Mouse (Mus musculus): ENCODE data around the gene Sept14. TPM values are rescaled to one million over a fixed set of nuclear protein-coding genes. Genes with fewer than 3 reads are reported as not detected.

The Sept14 gene
- polyA plus RNA-seq, 1 experiment from 2014 or later: not detected

GRCm38 (mm10) chr5:129730344-129730743, 22.0 kb upstream of the Sept14 start:
- TF ChIP-seq CTCF (IDR thresholded peaks at IDR 0.05; ENCODE audit: low read depth): no peak
- peak; percentile 38 for TF ChIP-seq EP300 (IDR thresholded peaks at IDR 0.05; ENCODE audit: low read depth)
- 0 out of 2 replicates have a peak overlapping the region, but pooled peaks have one; percentile 4 for H3K9ac ChIP-seq (replicated peaks)
- ATAC-seq: peak; percentile 74
- no peaks in the 10 kb centered on the region for H3K9me3 ChIP-seq (ENCODE audit: low read length)
- H3K27me3 ChIP-seq (ENCODE audit: insufficient read depth, low read length): no peaks in the 10 kb centered on the region
- WGBS (ENCODE audit: insufficient replicate concordance): 39% methylated on average over 11 of the region's 11 CpGs
- H3K4me3 ChIP-seq (ENCODE audit: low read depth, low read length): no peak overlapping the region
- peak overlapping the region; percentile 49 for H3K4me2 ChIP-seq (ENCODE audit: low read depth, low read length)
- peak; percentile 74 for DNase-seq
- no peaks in the 10 kb centered on the region; the same call in 1 of the 2 replicates for H3K36me3 ChIP-seq (replicated peaks; ENCODE audit: insufficient read depth, low read length)
- peak overlapping the region; percentile 77 for H3K27ac ChIP-seq (ENCODE audit: low read depth)
- peaks cover 31% of the 10 kb centered on the region for H3K4me1 ChIP-seq (ENCODE audit: insufficient read depth)

GRCm38 (mm10) chr5:129729286-129729685, 21.0 kb upstream of the Sept14 start:
- no peaks in the 10 kb centered on the region for H3K27me3 ChIP-seq (ENCODE audit: insufficient read depth, low read length)
- H3K36me3 ChIP-seq (replicated peaks; ENCODE audit: insufficient read depth, low read length): no peaks in the 10 kb centered on the region; the same call in 1 of the 2 replicates
- H3K9ac ChIP-seq (replicated peaks): 0 out of 2 replicates have a peak overlapping the region, but pooled peaks have one; percentile 28
- H3K4me1 ChIP-seq (ENCODE audit: insufficient read depth): peaks cover 35% of the 10 kb centered on the region
- ATAC-seq: no peak
- WGBS (ENCODE audit: insufficient replicate concordance): 22% methylated on average over 11 of the region's 11 CpGs
- no peak overlapping the region for H3K4me3 ChIP-seq (ENCODE audit: low read depth, low read length)
- H3K4me2 ChIP-seq (ENCODE audit: low read depth, low read length): peak overlapping the region; percentile 49
- H3K27ac ChIP-seq (ENCODE audit: low read depth): peak overlapping the region; percentile 77
- no peaks in the 10 kb centered on the region for H3K9me3 ChIP-seq (ENCODE audit: low read length)
- DNase-seq: peak; percentile 60
- TF ChIP-seq CTCF (IDR thresholded peaks at IDR 0.05; ENCODE audit: low read depth) (no peak), EP300 (IDR thresholded peaks at IDR 0.05; ENCODE audit: low read depth) (no peak)

- no peak overlapping the region; the same call in 1 of the 2 replicates for H3K9ac ChIP-seq (replicated peaks)
- DNase-seq (no peak), ATAC-seq (no peak)
- H3K4me1 ChIP-seq (ENCODE audit: insufficient read depth): peaks cover 42% of the 10 kb centered on the region
- no peaks in the 10 kb centered on the region for H3K9me3 ChIP-seq (ENCODE audit: low read length)
- H3K27me3 ChIP-seq (ENCODE audit: insufficient read depth, low read length): no peaks in the 10 kb centered on the region
- 79% methylated on average over 3 of the region's 3 CpGs for WGBS (ENCODE audit: insufficient replicate concordance)
- H3K36me3 ChIP-seq (replicated peaks; ENCODE audit: insufficient read depth, low read length): no peaks in the 10 kb centered on the region
- peak overlapping the region; percentile 74 for H3K4me2 ChIP-seq (ENCODE audit: low read depth, low read length)
- TF ChIP-seq EP300 (IDR thresholded peaks at IDR 0.05; ENCODE audit: low read depth) (no peak), CTCF (IDR thresholded peaks at IDR 0.05; ENCODE audit: low read depth) (no peak)
- 0 out of 2 replicates have a peak overlapping the region, but pooled peaks have one; percentile 49 for H3K27ac ChIP-seq (ENCODE audit: low read depth)
- no peak overlapping the region; the same call in 1 of the 2 replicates for H3K4me3 ChIP-seq (ENCODE audit: low read depth, low read length)
Observed at GRCm38 (mm10) chr5:129726784-129727183, 18.5 kb upstream of the Sept14 start.

- WGBS (ENCODE audit: insufficient replicate concordance): 19% methylated on average over 7 of the region's 7 CpGs
- peak overlapping the region; percentile 99 for H3K27ac ChIP-seq (ENCODE audit: low read depth)
- H3K36me3 ChIP-seq (replicated peaks; ENCODE audit: insufficient read depth, low read length): no peaks in the 10 kb centered on the region
- no peak for ATAC-seq
- no peaks in the 10 kb centered on the region for H3K9me3 ChIP-seq (ENCODE audit: low read length)
- peak overlapping the region; percentile 95 for H3K9ac ChIP-seq (replicated peaks)
- peak overlapping the region; percentile 81 for H3K4me3 ChIP-seq (ENCODE audit: low read depth, low read length)
- no peaks in the 10 kb centered on the region for H3K27me3 ChIP-seq (ENCODE audit: insufficient read depth, low read length)
- DNase-seq: no peak
- TF ChIP-seq CTCF (IDR thresholded peaks at IDR 0.05; ENCODE audit: low read depth) (no peak), EP300 (IDR thresholded peaks at IDR 0.05; ENCODE audit: low read depth) (no peak)
- peaks cover 42% of the 10 kb centered on the region for H3K4me1 ChIP-seq (ENCODE audit: insufficient read depth)
- peak overlapping the region; percentile 74 for H3K4me2 ChIP-seq (ENCODE audit: low read depth, low read length)
Observed at GRCm38 (mm10) chr5:129725774-129726392, 17.6 kb upstream of the Sept14 start.

- under 1% methylated on average over 75 of the region's 93 CpGs for WGBS (ENCODE audit: insufficient replicate concordance)
- TF ChIP-seq EP300 (IDR thresholded peaks at IDR 0.05; ENCODE audit: low read depth): no peak; the same call in 1 of the 2 replicates
- TF ChIP-seq CTCF (IDR thresholded peaks at IDR 0.05; ENCODE audit: low read depth): peak; percentile 100
- Histone ChIP-seq H3K4me3 (ENCODE audit: low read depth, low read length) (peak within 1 kb of the TSS; percentile 81), H3K36me3 (replicated peaks; ENCODE audit: insufficient read depth, low read length) (0 out of 2 replicates have a peak, but pooled peaks cover 1% of the 10 kb centered on the region), H3K4me1 (ENCODE audit: insufficient read depth) (peaks cover 35% of the 10 kb centered on the region), H3K27ac (ENCODE audit: low read depth) (peak within 1 kb of the TSS; percentile 99), H3K4me2 (ENCODE audit: low read depth, low read length) (peak within 1 kb of the TSS; percentile 74), H3K9me3 (ENCODE audit: low read length) (no peaks in the 10 kb centered on the region), H3K27me3 (ENCODE audit: insufficient read depth, low read length) (no peaks in the 10 kb centered on the region), H3K9ac (replicated peaks) (peak within 1 kb of the TSS; percentile 95)
- ATAC-seq (peak; percentile 90), DNase-seq (peak; percentile 93)
Observed at GRCm38 (mm10) chr5:129724834-129725773, 16.8 kb upstream of the Sept14 start, which contains the start of gene Nipsnap2. Gene Nipsnap2, plus strand, starts transcription at chr5:129725063.

GRCm38 (mm10) chr5:129724268-129724667, 16.0 kb upstream of the Sept14 start:
- H3K9me3 ChIP-seq (ENCODE audit: low read length): no peaks in the 10 kb centered on the region
- H3K27me3 ChIP-seq (ENCODE audit: insufficient read depth, low read length): no peaks in the 10 kb centered on the region
- peaks cover 27% of the 10 kb centered on the region for H3K4me1 ChIP-seq (ENCODE audit: insufficient read depth)
- ATAC-seq (peak; percentile 33), DNase-seq (no peak)
- peak overlapping the region; percentile 95 for H3K9ac ChIP-seq (replicated peaks)
- H3K27ac ChIP-seq (ENCODE audit: low read depth): peak overlapping the region; percentile 99
- WGBS (ENCODE audit: insufficient replicate concordance): 36% methylated on average over 4 of the region's 4 CpGs
- H3K4me2 ChIP-seq (ENCODE audit: low read depth, low read length): peak overlapping the region; percentile 74
- peak overlapping the region; percentile 81 for H3K4me3 ChIP-seq (ENCODE audit: low read depth, low read length)
- H3K36me3 ChIP-seq (replicated peaks; ENCODE audit: insufficient read depth, low read length): peaks cover 5% of the 10 kb centered on the region; the same call in 1 of the 2 replicates
- TF ChIP-seq CTCF (IDR thresholded peaks at IDR 0.05; ENCODE audit: low read depth): no peak
- TF ChIP-seq EP300 (IDR thresholded peaks at IDR 0.05; ENCODE audit: low read depth): peak; percentile 6; the same call in 1 of the 2 replicates
